Mouse (Mus musculus): ENCODE data around the gene Arid1b. TPM values are rescaled to one million over a fixed set of nuclear protein-coding genes. Genes with fewer than 3 reads are reported as not detected.
A peak's percentile ranks its signal among the peaks of the same experiment; 100 is the strongest.

Gene Arid1b
- total RNA-seq, 2 experiments from 2014 or later = 33.6 to 36.6 TPM

DNA sequence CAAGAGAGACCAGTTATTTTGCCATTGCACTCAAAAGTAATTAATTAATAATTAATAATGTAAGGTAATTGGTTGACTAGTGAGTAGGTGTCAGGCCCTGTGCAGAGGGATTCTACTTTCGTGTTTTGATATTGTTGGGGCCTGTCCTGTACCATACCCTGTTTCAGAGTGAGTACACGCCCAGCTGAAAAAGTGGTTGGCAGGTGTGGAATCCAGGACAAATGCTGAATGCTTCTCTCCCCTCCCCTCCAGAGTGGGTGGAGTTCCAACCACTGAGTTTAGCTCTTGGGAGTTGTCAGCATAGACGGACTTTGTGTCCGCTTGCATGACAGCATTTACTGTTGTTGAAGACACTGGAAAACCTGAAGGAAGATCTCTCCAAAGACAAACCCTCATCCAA lies 18.4 kb downstream of the Arid1b start:
- intact Hi-C loops (cut with DNase I) = loop anchor here (5.0 kb wide), 1 partner anchor 35 kb away; no protein-coding TSS in a partner anchor
- DNase-seq = no peak

DNA sequence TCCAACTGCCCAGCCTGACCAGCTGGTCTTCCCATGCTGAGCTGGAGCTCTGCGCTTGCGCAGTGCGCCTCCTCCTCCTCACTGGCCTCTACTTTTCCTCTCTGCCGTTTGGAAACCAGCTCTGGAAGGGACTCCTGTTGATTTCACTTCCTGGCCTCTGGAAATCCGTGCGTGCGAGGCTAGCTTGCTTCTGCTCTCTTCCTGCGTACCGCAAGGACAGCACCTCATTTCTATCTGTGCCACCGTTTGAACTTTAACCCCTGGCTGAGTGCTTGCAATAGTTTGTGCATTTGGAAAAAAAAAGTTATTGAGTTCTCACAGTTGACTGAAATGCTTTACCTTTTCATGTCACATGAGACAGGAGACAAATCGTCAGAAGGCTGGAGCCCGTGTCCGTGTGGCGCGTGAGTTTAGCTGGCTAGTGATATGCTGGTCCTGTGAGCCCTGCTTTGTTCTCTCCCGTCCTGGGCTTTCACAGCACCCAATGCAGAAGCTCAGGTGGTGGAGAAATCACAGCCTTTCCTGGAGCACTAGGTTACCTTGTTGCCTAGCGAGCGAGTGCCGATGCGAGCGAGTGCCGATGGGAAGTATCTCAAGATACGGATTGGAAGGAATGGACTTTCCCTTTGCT lies 20.3 kb downstream of the Arid1b start:
- DNase-seq = no peak
- intact Hi-C loops (cut with DNase I) = loop anchor here (5.0 kb wide), 1 partner anchor 33 kb away; no protein-coding TSS in a partner anchor

DNA sequence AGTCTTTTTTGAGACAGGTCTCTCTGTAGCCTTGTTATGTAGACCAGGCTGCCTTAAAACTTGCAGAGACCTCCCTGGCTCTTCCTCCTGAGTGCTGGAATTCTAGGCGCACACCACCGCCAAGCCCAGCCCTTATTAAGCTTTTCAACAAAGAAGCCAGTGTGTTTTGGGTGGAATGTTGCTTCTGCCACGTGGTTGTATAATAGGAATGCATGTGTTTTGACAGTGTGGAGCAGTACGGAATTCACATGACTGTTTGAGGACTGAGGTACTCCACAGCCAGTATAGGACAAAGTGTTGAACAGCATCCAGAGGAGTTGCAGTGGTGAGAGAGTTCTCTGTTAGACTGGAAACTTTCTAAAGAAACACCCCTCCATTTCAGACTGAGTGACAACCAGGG lies 22.3 kb downstream of the Arid1b start:
- intact Hi-C loops (cut with DNase I) = no loop called here
- no peak for DNase-seq

DNA sequence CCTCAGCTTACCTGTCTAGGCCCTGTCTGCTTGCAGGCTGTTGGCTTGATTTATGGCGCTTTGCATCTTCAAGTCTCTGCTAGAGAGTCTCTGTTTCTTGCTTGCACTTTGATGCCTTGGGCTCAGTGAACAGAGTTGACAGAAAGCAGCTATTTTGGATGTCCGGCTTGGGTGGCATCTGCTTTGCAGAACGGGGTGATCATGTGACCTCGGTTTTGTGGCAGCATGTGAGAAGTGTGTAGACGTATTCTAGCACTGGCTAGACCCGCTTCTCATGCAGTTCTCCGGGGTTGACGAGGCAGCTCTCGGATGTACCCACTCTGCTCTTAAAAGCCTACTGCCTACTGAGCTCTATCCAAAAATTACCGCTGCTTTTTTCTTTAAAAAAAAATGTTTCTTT lies 22.9 kb downstream of the Arid1b start:
- intact Hi-C loops (cut with DNase I) = no loop called here
- no peak for DNase-seq

DNA sequence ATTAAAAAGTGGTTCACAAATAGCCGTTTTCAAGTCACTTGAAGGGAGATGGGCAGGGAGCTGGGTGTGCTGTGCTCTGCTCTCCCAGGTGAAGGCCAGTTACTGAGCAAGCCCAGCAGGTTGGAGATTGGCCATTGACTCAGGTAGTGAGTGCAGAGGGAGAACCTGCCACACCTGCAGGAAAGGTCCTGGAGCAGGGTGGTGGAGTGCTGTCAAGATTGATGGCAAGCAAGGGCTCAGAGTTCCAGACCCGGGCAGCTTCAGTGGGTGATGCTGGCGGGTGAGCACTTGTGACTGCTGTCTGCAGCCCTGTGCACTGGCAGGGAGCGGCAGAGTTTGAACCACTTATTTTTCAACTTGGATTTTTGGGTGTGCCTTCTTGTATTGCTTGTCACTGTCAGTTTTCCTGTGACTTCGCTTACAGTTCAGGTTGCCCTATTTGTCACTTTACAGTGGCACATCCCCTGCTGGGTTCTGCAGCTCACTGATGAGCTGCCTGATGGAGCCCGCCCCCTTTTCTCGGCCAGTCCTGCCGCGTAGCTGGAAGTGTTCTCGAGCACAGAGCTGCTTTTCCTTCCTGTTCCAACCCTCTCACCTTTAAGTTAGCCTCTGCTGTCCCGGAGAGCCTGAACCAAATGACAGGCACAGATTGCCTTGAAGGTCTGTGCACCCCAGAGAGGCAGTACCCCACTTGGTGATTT lies 27.3 kb downstream of the Arid1b start:
- intact Hi-C loops (cut with DNase I) = no loop called here
- no peak for DNase-seq

DNA sequence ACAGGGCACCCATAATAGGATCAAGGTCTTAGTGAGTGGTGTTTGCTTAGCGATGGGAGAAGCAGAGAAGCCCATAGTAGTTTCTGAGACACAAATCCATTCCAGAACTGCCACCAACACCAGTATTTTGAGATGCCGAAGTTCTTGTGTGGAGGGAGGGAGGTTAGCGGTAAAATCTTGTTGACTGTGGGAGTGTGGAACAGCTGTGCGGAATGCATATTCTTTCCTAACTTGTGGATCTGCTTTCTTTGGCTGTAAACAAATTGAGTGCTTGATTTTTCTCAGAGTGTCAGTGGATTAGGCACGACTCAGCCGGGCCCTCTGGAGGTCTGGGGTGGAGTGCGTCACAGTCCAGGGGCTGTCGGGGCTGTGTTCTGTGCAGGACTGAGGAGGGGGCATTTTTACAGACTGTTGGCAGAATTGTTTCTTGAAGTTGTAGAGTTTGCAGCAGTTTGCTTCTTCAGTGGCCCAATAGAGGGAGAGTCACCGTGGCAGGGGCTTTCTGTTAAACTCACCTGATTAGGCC lies 27.9 kb downstream of the Arid1b start:
- DNase-seq = no peak
- intact Hi-C loops (cut with DNase I) = no loop called here

DNA sequence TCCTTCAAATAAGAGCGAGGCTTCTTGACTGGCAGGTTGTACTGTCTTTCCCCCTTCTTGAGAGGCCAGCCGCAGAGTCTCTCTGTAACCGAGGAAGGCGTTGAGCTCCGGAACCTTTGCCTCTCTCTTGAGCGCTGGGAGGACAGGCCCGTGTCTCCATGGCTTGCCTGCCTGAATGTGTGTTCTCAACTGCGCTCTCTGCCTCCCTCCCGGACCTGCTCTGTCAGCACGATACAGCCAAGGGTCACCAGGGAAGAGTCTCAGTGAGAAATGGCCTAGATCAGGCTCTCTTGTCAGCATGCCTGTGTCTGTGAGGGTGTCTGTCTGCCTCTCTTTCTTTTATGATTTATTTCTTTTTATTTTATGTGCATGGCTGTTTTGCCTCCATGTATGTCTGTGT lies 29.6 kb downstream of the Arid1b start:
- no peak for DNase-seq
- intact Hi-C loops (cut with DNase I) = no loop called here

DNA sequence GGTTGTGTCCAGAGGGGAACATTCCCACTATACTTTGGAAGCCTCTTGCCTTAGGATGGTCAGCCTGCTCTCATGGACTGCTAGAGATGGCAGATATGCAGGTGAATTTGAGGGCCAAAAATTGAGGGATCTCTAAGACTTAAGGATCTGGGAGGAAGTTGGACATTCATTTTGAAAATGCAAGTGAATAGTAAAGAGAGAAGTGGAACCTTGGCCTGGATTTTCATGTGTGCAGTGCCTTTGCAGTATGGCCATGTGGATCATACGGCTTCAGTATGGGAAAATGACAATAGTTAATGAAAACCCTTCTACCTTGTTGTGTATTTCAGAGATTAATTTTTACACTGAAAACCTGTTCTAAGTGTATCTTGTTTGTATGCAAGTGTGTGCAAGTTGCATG lies 31.3 kb downstream of the Arid1b start:
- intact Hi-C loops (cut with DNase I) = no loop called here

DNA sequence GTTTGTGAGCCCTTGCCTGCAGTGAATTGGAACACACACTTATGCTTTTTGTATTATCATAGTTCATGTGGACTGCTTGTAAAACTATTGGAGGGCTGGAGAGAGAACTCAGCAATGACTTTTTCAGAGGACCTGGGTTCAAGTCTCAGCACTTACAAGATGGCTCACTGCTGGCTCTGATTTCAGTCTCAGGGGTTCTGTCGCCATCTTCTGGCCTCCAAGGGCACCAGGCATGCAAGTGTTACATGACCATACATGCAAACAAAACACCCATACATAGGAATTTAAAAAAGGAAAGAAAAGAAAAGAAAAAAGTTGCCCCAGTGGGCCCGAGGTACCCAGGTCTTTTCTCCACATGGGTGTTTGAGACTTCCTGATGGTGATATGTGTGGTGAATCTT lies 32.4 kb downstream of the Arid1b start:
- DNase-seq = no peak
- intact Hi-C loops (cut with DNase I) = no loop called here

More for the DNA sequence above, 31.3 kb downstream of the Arid1b start:
- no peak for DNase-seq

DNA sequence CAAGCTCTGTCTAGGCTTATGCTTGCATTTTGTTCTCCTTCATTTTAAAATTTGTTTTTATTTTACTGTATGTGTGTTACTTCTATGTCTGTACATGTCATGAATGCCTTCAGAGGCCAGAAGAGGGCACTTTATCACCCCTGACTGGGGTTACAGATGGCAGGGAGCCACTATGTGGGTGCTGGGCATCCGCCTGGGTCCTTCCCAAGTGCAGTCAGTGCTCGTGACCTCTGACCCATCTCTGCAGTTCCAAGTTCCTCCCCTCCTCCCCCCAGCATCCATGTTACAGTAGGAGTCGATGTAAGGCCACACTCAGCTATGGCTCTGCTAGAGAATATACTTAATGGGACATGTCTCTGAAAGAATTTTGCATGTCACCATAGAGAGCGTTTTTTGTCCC lies 35.0 kb downstream of the Arid1b start:
- no peak for DNase-seq
- intact Hi-C loops (cut with DNase I) = no loop called here

DNA sequence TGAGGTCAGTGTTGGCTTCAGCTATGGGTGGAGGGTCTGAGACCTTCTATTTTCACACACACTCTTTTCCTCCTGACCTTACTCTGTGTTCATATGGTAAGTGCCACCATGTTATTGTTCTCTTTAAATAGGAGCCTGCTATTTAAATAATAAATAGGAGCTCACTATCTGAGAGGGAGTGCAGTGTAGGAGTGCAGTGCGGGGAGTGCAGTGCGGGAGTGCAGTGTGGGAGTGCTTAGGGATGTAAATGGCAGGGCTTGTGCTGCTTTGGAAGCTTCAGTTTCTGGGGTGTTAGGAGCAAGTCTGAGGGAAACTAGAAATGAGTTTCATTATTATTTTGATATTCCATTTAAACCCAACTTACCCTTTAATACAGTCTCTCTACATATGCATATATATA lies 36.2 kb downstream of the Arid1b start:
- intact Hi-C loops (cut with DNase I) = no loop called here
- DNase-seq = no peak

DNA sequence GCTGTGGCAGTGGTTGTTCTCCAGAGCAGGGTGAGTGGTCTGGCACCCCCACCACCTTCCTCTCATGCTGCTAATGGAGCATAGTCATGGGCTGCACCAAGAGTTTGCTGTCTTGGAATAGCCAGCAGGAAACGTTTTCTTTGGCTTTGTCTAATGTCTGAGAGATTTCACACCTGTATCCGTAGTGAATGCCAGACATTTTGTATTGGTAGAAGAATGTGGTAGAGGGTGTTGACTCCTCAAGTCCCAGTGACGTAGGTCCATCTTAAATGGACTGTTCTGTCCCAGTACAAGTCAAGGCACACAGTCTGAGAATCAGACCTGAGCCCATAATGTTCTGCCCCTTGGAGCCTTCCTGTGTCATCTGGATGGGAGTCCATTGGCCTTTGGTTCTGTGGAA lies 39.2 kb downstream of the Arid1b start:
- intact Hi-C loops (cut with DNase I) = no loop called here
- DNase-seq = peak in 1 of 2 experiments; percentile 20

DNA sequence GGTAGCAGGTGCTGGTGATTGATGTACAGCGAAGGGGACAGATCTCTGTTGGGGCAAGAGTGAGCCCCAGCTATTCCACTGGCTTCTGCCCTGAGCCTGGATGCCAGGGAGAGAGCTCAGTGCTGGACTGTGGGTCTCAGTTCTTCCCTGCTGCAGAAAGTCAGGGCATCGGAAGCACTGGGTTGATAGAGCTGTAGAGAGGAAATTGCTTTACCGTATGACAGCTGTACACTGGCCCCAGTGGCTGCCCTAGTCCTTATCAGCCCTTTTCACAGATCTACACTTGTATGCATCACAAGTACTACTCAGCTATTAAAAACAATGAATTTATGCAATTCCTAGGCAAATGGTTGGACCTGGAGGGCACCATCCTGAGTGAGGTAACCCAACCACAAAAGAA lies 40.1 kb downstream of the Arid1b start:
- no peak for DNase-seq
- intact Hi-C loops (cut with DNase I) = no loop called here

DNA sequence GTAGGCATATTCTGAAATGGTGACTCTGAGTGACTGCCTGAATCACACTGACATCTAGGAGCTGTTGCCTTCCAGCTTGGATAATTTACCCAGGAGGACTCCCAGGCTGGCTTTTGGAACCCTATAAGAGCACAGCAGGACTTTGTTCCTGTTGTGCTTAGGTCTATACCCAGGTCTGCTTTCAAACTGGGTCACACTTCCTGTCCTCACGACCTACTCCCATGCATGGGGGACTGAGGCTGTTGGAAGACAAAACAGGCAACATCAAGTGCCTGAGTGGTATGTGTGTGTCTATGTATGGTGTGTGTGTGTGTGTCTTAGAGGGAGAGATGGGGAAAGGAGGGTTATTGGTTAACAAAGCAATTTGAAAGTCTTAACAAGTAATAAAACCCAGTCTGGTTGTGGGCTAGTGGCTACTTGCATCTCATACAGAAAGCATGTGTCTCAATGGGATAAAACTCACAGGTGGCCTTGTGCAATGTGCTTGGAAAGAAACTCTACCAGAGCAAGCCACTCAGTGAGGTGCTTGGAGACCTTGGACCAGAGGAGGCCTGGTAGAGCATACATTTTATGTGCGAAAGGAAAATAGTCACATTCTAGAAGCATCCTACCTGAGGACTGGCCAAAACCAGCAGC lies 42.2 kb downstream of the Arid1b start:
- DNase-seq = no peak
- intact Hi-C loops (cut with DNase I) = no loop called here

DNA sequence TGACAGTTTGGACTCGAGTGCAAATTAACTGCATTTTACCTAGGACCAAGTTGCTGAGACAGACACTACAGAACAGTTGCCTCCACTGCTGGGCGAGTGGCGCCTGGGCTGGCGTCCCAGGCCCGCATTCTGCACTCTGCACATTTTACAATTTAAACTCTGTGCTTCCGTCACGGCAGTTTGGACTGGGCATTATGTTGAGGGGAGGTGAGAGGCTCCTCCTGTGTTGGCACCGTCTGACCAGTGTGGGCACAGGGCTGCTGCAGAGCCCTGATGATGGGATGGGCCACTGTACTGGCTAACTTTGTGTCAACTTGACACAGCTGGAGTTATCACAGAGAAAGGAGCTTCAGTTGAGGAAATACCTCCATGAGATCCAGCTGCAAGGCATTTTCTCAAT lies 43.1 kb downstream of the Arid1b start:
- intact Hi-C loops (cut with DNase I) = no loop called here
- no peak for DNase-seq

DNA sequence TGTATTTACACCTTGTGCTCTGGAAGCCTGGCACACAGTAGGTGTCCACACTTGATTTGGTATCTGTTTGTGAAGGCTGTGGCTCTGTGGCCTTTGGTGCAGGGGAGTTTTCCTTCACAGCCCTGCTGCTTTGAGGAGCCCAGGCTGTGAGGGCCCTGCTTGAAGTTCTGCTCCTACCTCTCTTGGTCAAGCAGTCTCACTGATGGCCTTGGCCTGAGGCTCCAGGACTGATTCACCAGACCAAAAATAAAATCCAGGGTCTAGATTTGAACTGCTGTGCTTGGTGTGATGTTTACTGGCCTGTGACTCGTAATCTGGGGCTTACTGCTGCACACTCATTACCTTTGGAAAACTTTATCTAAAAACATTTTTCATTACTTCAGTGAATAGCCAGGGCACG lies 45.7 kb downstream of the Arid1b start:
- intact Hi-C loops (cut with DNase I) = no loop called here
- DNase-seq = no peak

DNA sequence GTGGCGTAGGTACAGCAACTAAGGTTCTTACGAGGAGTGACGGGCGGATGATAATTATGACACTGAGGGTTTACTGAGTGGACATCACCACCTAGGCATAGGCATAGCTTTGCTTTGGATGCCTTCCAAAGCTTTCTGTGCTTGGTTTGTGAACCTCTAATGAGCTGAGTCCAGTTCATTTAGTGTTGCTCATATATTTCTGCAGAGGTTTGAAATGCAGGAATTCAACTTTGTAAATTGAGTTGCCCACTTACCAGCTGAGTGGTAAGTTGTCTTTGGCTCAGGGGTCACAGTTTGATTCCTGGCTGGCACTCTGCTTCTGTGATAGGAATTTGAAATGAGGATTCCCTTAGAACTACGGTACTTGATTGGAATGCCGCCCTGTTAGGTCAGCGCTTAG lies 49.7 kb downstream of the Arid1b start:
- no peak for DNase-seq
- intact Hi-C loops (cut with DNase I) = no loop called here

DNA sequence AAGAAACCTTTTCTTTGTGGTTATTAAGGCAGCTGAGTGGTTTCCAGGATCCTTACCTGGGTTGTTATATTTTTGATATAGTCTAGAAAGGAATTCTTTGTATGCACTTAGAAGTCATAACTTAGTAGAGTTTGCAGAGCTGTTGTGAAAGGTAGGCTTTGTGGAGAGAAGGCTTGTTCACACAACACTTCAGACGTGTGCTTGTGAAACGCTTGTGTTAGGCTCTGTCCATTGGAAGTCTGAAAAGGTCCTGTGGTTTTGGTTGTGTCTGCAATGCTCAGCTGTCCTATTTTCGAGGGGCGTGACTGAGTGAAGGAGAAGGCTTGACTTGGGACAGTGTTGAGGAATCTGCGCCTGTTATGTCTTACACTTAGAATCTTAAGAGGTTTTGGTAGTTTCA lies 51.5 kb downstream of the Arid1b start:
- intact Hi-C loops (cut with DNase I) = loop anchor here (5.0 kb wide), 1 partner anchor 33 kb away; no protein-coding TSS in a partner anchor
- no peak for DNase-seq

DNA sequence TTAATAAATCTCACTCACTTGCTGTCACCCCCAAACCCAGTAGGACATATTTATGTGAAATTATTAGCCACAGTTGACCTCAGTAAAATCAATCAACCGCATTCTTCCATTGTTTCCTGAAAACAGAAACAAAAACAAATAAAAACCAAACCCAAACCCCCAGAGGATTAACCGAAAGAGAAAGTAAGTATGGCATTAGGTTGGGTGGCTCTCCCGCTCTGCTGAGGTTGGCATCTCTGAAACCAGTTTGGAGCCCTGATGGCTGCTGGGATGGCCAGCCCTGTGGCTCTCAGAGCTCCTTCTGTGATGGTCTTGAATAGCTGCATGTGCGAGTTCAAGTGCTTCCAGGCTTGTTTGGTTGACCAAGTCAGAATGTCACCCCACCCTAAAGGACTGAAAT lies 53.2 kb downstream of the Arid1b start:
- intact Hi-C loops (cut with DNase I) = loop anchor here (5.0 kb wide), 1 partner anchor 35 kb away; no protein-coding TSS in a partner anchor

DNA sequence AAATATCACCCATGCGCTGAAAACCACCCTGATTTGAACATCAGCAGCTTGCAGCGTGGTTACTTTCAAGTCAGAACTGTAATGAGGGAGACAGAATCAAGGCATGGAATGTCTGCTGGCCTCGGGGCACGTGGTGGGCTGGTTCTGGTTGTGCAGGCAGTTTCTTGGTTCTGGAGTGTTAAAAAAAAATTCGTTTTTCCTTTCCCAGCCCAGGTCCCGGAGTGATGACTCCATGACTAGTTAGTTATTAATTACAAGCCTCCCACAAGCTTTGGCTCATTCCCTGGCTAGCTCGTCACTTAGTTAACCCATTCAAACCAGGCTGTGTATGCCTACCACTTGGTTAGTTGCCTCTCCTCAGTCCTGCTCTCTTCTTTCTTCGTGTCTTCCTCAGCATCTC lies 56.1 kb downstream of the Arid1b start:
- intact Hi-C loops (cut with DNase I) = no loop called here

More for the DNA sequence above, 53.2 kb downstream of the Arid1b start:
- DNase-seq = no peak

DNA sequence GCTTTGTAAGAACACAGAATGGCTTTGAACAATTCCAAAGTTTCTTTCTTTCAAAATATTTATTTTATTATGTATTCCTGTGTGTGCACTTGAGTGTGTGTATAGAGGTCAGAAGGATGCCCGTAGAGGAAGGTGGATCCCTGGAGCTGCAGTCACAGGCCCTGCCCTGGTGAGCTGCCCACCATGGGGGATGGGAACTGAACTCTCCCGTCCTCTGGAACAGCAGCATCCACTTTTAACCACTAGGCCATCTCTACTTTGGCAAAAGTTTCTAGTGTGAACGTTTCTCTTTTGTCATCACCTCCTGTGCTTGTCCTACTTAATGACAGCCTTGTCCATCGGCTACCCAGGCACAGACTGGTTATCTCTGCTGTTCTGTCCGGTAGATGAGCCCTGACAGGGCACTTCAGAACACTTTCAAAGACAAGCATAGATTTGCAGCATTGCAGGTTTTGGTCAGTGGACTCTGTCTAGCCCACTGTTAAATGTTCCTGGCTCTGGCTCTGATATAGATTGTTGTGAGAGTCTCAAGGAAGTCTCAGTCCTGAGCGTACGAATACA lies 56.9 kb downstream of the Arid1b start:
- DNase-seq = peak in 1 of 2 experiments; percentile 26
- intact Hi-C loops (cut with DNase I) = no loop called here

More for the DNA sequence above, 56.1 kb downstream of the Arid1b start:
- no peak for DNase-seq

All from heart, postnatal 14 days (tissue).